Mouse (Mus musculus) C2C12 (cell line): Measurements from ENCODE around the gene Myo6.

ENCODE experiments used
- CTCF ChIP-seq: IDR thresholded peaks from one replicate; pipeline ENCODE4 v1.5.1; 2011; ENCODE audit not compliant: control insufficient read depth, insufficient read depth, insufficient read length
- MAX ChIP-seq: IDR thresholded peaks from one replicate; pipeline ENCODE4 v1.6.1; 2011; ENCODE audit warnings: mild to moderate bottlenecking, control low read depth
- USF1 ChIP-seq: IDR thresholded peaks from one replicate; pipeline ENCODE4 v1.6.1; 2011; ENCODE audit warnings: low read depth, mild to moderate bottlenecking, control low read depth, moderate library complexity

- TF ChIP-seq CTCF (no peak), MAX (no peak), USF1 (no peak)
Measured at GRCm38 (mm10) chr9:80284539-80285174, 119.8 kb downstream of the Myo6 start.
